Comparison of ENCODE assay signal across 13 mouse cellular contexts in the genomic region with DNA sequence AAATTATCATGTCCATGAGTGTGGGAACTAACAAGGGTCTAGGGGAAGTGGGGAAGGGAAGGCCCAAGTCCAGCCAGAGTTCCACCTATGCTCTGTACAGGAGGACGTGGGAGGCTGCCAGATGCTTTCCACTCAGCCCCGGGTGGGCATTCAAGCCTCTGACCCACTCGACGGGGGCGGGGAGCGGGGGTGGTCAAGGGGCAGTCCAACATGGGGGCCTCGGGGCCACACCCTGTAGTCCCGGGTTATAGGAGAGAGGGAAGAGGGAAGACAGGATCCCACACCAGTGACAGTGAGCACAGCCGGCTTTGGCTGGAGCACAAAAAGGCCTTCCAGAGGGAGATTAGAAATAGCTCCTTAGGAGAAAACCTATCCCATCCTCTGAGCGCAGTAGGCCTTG.
"Had no signal": no experiment of that assay in that cellular context is flagged by ENCODE, and none has a peak within 500 bp of the region (broad histone marks: within the 10 kb centered on the region; RNA-seq: fewer than 3 reads in every experiment).

No protein-coding gene starts in this region.

- H3K36me3 ChIP-seq: liver, embryonic 13.5 days had no signal

- H3K27ac ChIP-seq: left cerebral cortex, adult 2 months; liver, embryonic 13.5 days had no signal

- H3K4me1 ChIP-seq: liver, embryonic 13.5 days had no signal

- H3K9ac ChIP-seq: liver, embryonic 13.5 days had no signal

- ATAC-seq: intestine, embryonic 16.5 days; midbrain, embryonic 16.5 days had no signal

- H3K4me2 ChIP-seq: liver, embryonic 13.5 days had no signal

- DNase-seq: kidney, adult 18-20 months; kidney, postnatal 10 days; kidney, postnatal 36 days; layer of hippocampus, postnatal 36 days; liver, embryonic 13.5 days; lung, adult 2 months; lung, postnatal 14 days; lung, postnatal 4 days; thymus, adult 18-20 months; thymus, postnatal 36 days had no signal

- H3K4me3 ChIP-seq: left cerebral cortex, adult 2 months; liver, embryonic 13.5 days had no signal

- H3K9me3 ChIP-seq: liver, embryonic 13.5 days had no signal

- H3K27me3 ChIP-seq: liver, embryonic 13.5 days had no signal
